Mouse (Mus musculus) naive thymus-derived CD4-positive, alpha-beta T cell, adult 2 months (primary cell): ENCODE data around the gene B4galt5.
A peak's percentile ranks its signal among the peaks of the same experiment; 100 is the strongest.

Source experiments
- DNase-seq: peaks from one replicate; pipeline ENCODE4 v3.0.0-alpha.2; 2011; ENCODE audit warnings: low read depth

The B4galt5 gene

DNA sequence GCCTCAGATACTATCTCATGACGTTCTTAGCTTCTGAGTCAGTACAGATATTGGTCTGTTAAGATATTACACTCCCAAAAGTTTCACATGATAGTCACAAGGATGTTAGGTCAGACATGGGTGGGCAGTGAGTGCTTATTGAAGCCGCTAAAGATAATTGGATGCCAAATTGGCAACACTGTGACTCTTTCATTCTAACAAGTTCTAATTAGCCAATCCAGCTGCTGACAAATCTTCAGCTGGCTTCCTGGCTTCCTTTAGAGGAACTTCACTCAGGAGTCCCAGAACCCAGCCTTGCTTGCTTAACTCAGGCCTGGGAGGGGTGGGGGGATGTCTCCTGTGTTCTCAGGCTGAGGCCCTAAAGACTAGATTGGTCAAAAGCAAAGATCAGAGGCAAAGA, 9.5 kb upstream of the B4galt5 start:
- no peak for DNase-seq

DNA sequence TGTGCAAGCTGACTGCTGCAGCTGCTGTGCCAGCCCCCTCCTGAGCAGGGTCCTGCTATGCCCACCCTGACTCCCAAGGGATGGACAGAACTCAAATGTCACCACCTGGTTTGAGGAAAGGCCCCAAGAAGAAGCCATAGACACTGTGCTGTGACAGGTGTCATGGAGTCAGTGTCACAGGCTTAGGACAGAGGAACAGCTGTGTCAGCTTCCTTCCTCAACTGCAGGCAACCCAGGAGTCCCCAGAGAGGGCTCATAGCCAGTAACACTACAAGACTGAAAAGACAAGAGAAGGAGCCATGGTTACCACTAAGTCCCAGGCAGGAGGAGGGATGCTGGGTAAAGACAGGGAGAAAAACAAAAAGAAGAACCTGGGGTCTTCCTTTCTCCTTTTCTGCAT, 7.9 kb upstream of the B4galt5 start:
- DNase-seq: no peak

GRCm38 (mm10) chr2:167354611-167355165, 5.7 kb upstream of the B4galt5 start:
- no peak for DNase-seq

DNA sequence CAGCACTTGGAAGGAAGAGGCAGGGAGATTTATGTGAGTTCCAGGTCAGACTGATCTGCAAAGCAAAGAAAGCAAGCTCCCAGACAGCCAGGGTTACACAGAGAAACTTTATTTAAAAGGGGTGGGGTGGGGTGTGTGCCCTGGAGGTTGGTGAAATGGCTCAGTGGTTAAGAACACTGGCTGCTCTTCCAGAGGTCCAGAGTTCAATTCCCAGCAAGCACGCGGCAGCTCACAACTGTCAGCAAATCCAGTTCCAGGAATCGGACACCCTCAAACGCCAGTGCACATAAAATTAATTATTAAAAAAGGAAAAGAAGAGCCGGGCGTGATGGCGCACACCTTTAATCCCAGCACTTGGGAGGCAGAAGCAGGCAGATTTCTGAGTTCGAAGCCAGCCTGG, 5.1 kb upstream of the B4galt5 start:
- DNase-seq: no peak

DNA sequence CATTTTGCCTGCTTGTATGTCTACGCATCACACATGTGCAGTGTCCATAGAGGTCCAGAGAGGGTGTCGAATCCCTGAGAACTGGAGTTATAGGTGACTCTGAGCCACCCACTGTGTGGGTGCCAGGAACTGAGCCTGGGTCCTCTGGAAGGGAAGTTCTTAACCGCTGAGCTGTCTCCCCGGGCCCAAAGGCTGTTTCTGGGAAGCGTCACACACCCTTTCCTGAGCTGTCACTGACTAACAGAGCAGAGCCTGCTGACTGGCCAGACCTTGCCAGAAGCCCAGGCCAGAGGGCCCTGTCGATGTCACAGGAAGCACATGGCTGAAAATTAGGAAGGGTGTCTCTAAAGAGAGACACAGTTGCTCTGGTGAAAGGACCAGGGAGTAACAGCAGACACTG, 3.5 kb upstream of the B4galt5 start:
- DNase-seq: no peak

GRCm38 (mm10) chr2:167351371-167351951, 2.5 kb upstream of the B4galt5 start:
- peak; percentile 57 for DNase-seq

DNA sequence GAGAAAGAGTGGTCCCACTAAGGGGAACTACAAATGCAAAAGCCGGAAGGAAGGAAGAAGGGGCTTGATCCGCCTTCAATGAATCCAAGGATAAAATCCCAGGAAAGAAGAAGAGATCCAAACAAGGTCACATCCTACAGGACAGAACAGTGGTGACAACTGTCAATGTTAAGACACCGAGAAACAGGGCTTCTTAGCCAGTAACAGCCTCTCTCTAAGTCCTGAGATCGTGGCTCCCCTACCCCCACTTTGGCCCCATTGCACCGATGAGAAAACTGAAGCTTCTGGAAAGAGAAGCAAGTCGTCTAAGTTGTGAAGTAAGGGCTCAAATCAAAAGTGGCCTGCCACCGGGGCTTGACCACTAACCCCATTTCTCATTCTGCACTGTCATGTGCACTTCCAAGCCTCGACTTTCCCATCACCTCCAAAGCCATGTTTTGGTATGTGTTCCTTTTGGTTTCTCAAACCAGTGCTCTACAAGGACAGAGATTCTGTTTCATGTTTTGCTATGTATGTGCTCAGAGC, 1.2 kb upstream of the B4galt5 start:
- peak; percentile 52 for DNase-seq

GRCm38 (mm10) chr2:167349283-167349936, 427 bp upstream of the B4galt5 start:
- DNase-seq: peak; percentile 98

DNA sequence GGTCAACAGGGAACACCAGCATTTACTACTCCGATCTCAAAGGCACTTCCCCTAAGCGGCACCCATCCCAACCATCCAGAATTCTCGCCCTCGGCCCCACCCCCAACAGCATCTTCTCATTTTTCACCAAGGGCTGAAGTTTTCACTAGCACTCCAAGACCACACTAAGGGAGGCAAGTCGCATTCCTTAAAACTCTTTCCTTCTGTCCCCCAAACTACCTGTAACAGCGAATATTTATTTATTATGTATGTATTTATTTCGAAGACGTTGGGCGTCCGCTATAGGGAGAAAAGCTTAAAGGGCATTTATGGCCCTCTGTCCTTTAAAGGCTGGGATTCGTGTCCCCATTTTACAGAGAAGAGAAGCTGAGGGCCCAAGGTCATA, 1.0 kb downstream of the B4galt5 start:
- DNase-seq: peak; percentile 30

- DNase-seq: peak; percentile 44
Observed at GRCm38 (mm10) chr2:167347361-167347760, 1.6 kb downstream of the B4galt5 start.

- DNase-seq: no peak
Observed at GRCm38 (mm10) chr2:167345508-167346164, 3.3 kb downstream of the B4galt5 start.

GRCm38 (mm10) chr2:167344871-167345507, 4.0 kb downstream of the B4galt5 start:
- DNase-seq: peak; percentile 53

DNA sequence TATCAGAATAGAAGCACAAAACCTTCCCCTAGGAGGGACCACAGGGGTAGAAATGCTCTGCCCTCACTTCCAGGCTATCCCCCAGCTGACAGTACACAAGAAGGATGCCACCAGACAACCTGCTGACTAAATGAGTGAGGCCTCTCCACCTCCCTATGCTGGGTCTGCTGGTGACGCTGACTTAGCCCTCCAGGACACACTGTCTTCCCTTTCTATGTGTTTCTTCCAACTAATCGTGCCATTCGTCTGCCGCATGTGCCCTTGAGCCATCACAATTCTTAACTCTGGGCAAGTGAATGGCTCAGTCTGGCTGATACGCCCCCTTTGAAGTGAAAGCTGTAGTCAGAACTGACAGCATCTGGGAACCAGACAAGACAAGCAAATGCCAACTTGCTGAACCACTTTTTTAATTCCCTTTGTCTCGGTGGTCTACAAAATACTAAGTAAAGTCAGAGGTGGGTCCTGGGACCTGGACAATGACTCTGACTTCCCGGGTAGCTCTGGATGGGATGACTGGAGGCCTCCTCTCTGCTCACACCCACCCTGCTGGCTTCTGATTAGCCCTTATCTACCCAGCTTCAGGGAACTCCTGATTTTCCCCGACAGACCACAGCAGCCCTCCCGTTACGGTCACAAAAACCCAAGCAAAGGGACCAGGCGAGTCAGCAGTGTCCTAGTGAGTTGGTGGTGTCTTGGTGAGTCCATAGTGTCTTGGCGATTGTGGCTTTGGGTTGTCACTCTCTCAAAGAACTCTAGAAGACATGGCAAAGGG, 5.4 kb downstream of the B4galt5 start:
- DNase-seq: no peak

DNA sequence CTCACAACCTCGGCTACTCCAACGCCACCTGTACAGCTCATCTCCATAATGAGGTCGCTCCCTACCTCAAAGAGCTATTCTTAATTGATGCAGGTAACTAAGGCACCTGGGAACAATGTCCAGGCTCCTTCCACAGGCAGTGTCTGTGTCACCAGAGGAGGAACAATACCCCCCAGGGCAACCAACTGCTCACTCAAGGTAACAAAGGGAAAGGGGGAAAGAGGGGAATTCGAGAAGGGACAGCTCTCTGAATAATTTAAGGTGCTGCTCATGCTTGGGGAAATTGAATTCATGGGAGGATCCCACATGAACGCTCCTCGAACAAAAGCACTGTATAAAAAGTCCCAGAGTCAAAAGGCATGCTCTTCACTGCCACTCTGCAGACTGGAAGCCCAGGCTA, 6.1 kb downstream of the B4galt5 start:
- DNase-seq: no peak

- no peak for DNase-seq
Observed at GRCm38 (mm10) chr2:167337580-167337979, 11.4 kb downstream of the B4galt5 start.

- DNase-seq: no peak
Observed at GRCm38 (mm10) chr2:167337214-167337512, 11.8 kb downstream of the B4galt5 start.

- no peak for DNase-seq
Observed at GRCm38 (mm10) chr2:167336384-167337213, 12.4 kb downstream of the B4galt5 start.

DNA sequence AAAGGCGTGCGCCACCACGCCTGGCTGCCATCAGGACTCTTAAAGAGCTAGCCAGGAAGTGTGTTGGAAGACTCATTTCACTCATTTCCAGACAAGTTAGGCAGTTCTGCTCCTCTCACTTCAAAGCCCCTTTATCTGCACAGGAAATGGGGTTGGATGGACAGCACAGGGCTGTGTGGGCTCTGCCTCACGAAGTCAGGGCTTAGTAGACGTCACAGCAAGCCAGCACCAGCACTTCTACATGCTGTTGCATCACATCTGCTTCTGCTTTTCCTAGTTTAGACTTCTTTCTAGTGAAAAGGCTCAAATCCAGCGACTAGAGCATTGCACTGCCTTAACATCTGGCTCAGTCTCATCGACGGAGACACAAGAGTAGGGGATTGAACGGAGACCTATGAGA, 13.9 kb downstream of the B4galt5 start:
- peak; percentile 49 for DNase-seq

DNA sequence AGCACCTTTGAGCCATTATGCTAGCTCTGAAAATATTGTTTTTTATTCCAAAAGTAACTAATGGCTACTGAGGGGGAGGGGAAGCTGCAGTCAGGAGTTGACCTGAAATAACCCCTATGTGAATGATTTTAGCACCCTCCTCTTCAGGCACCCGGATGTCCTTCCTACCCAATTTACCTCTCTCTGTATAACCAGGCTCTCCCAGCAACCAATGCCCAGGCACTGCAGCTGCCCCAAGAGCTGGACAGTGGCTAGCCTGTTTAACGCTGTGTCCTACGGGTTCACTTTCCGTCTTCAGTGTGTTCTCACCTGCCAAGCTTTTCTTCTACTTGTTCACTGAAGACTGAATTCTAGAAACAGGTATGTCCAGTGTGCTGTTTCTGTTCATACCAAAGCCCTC, 14.7 kb downstream of the B4galt5 start:
- no peak for DNase-seq

GRCm38 (mm10) chr2:167333450-167333849, 15.5 kb downstream of the B4galt5 start:
- DNase-seq: no peak
